Mouse (Mus musculus): ENCODE measurements around the gene Slc25a12. TPM values are rescaled to one million over a fixed set of nuclear protein-coding genes. Genes with fewer than 3 reads are reported as not detected.
A peak's percentile ranks its signal among the peaks of the same experiment; 100 is the strongest.

Gene Slc25a12
- total and polyA plus RNA-seq, 2 experiments from 2014 or later, result 122 to 158 TPM

DNA sequence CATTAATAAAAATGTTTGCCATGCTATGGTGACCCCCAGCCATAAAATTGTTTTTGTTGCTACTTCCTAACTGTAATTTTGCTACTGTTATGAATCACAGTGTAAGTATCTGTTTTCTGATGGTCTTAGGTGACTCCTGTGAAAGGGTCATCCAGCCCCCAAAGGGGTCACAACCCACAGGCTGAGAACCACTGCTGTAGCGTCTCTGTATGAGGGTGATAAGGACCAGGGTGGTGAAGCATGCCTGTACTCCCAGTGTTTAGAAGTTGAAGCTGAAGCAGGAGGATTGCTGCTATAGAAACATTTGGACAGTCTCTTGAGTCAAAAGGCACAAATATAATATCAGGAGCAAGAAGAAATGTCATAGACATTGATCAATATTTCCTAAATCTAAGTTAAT is 98.2 kb downstream of the Slc25a12 start:
- Histone ChIP-seq H3K4me1 (ENCODE audit: insufficient read depth, low read length) (no peaks in the 10 kb centered on the region), H3K4me3 (ENCODE audit: low read length) (no peak overlapping the region), H3K27ac (no peak overlapping the region), H3K4me2 (ENCODE audit: low read depth, low read length) (no peak overlapping the region), H3K27me3 (ENCODE audit: insufficient read depth, low read length) (no peaks in the 10 kb centered on the region), H3K36me3 (ENCODE audit: insufficient read depth, low read length) (peaks cover 12% of the 10 kb centered on the region; the same call in 1 of the 2 replicates), H3K9me3 (ENCODE audit: low read length) (no peaks in the 10 kb centered on the region), H3K9ac (replicated peaks; ENCODE audit: low read length) (no peak overlapping the region)
- ATAC-seq, result no peak
- 68% methylated on average over 1 of the region's 1 CpGs for WGBS
- DNase-seq (ENCODE audit: low spot score), result no peak
- TF ChIP-seq CTCF (IDR thresholded peaks at IDR 0.05; ENCODE audit: low read depth), result no peak

DNA sequence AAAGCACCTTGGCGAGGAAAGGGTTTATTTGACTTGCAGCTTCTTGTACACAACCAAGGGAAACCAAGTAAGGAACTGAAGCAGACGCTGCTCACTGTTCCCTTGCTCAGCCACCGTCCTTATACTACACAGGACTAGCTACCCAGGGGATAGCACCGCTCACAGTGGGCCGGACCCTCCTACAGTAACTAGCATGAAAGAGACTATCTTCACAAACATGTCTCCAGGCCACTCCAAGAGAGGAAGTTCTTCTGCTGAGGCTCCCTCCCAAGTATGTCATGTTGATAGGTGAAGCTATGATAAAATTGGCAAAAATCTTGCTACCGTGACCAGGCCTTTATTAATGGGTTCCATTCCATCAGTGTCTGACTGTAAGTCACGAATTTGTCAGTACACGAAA is 98.9 kb downstream of the Slc25a12 start:
- no peak overlapping the region for H3K27ac ChIP-seq
- no peak overlapping the region for H3K9ac ChIP-seq (replicated peaks; ENCODE audit: low read length)
- no peak for ATAC-seq
- H3K4me3 ChIP-seq (ENCODE audit: low read length), result no peak overlapping the region
- no peaks in the 10 kb centered on the region for H3K9me3 ChIP-seq (ENCODE audit: low read length)
- 96% methylated on average over 8 of the region's 8 CpGs for WGBS
- peaks cover 14% of the 10 kb centered on the region; the same call in 1 of the 2 replicates for H3K36me3 ChIP-seq (ENCODE audit: insufficient read depth, low read length)
- no peaks in the 10 kb centered on the region for H3K27me3 ChIP-seq (ENCODE audit: insufficient read depth, low read length)
- DNase-seq (ENCODE audit: low spot score), result no peak
- TF ChIP-seq CTCF (IDR thresholded peaks at IDR 0.05; ENCODE audit: low read depth), result no peak
- no peaks in the 10 kb centered on the region for H3K4me1 ChIP-seq (ENCODE audit: insufficient read depth, low read length)
- no peak overlapping the region for H3K4me2 ChIP-seq (ENCODE audit: low read depth, low read length)

DNA sequence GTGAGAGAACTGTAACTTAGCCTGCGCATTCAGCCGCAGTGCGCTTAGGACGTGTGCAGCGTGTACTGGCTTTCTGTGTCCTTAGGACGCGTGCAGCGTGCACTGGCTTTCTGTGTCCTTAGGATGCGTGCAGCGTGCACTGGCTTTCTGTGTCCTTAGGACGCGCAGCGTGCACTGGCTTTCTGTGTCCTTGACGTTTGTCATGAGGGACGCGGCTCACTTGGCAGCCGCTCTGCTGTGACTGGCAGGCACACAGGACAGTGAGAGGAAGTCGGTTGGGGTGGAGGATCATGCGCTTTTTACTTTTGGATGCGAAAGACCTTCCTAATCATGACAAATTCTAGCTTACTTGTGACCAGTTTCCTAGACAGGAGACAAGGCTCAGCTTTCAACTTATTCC is 103.0 kb downstream of the Slc25a12 start:
- ATAC-seq, result no peak
- Histone ChIP-seq H3K9me3 (ENCODE audit: low read length) (no peaks in the 10 kb centered on the region), H3K27ac (no peak overlapping the region), H3K4me2 (ENCODE audit: low read depth, low read length) (no peak overlapping the region), H3K27me3 (ENCODE audit: insufficient read depth, low read length) (no peaks in the 10 kb centered on the region), H3K9ac (replicated peaks; ENCODE audit: low read length) (no peak overlapping the region), H3K4me3 (ENCODE audit: low read length) (no peak overlapping the region), H3K36me3 (ENCODE audit: insufficient read depth, low read length) (peaks cover 41% of the 10 kb centered on the region), H3K4me1 (ENCODE audit: insufficient read depth, low read length) (no peaks in the 10 kb centered on the region)
- no peak for DNase-seq (ENCODE audit: low spot score)
- no peak for TF ChIP-seq CTCF (IDR thresholded peaks at IDR 0.05; ENCODE audit: low read depth)
- 86% methylated on average over 20 of the region's 20 CpGs for WGBS

DNA sequence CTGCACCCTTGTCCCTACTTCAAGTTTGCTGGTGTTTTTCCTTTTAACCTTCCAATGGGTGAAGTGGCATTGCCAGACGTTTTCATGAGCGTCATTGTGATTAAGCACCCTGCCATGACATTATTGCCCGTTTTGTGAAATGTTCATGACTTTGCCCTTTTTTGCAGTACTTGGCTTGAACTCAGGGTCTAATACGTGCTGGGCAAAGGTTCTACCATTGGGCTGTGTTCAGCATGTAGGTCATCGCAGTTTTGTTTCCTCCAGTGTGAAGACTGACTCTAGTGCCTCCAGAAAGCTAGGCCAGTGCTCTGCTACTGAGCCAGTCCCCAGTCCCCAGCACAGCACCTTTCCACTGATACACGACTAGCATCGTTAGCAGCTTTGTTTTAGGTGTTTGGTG is 111.0 kb downstream of the Slc25a12 start:
- Histone ChIP-seq H3K27me3 (ENCODE audit: insufficient read depth, low read length) (no peaks in the 10 kb centered on the region), H3K36me3 (ENCODE audit: insufficient read depth, low read length) (peaks cover 61% of the 10 kb centered on the region), H3K27ac (no peak overlapping the region), H3K9me3 (ENCODE audit: low read length) (no peaks in the 10 kb centered on the region), H3K4me3 (ENCODE audit: low read length) (no peak overlapping the region), H3K9ac (replicated peaks; ENCODE audit: low read length) (no peak overlapping the region), H3K4me1 (ENCODE audit: insufficient read depth, low read length) (no peaks in the 10 kb centered on the region), H3K4me2 (ENCODE audit: low read depth, low read length) (no peak overlapping the region)
- no peak for TF ChIP-seq CTCF (IDR thresholded peaks at IDR 0.05; ENCODE audit: low read depth)
- WGBS, result 83% methylated on average over 7 of the region's 7 CpGs
- no peak for ATAC-seq
- no peak for DNase-seq (ENCODE audit: low spot score)

DNA sequence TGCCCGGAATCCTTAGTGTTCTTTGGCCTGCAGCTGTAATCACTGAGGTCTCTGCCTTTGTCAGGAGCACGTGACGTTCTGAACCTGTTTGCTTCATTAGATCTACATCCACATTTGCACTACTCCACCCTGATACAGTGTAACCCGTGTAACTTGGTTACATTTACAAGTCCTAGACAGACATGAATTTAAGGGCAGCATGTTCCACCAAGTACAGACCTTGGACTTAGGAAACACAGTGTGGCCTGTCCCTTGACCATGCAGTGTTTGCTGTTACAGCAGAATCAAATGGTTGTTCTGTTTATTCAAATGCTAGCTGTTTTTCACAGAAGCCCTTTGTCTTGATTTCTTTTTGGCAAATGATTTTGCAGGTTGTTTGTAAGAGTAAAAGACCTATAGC is 112.7 kb downstream of the Slc25a12 start:
- WGBS, result 80% methylated on average over 4 of the region's 4 CpGs
- Histone ChIP-seq H3K4me3 (ENCODE audit: low read length) (no peak overlapping the region), H3K36me3 (ENCODE audit: insufficient read depth, low read length) (peaks cover 62% of the 10 kb centered on the region), H3K4me1 (ENCODE audit: insufficient read depth, low read length) (no peaks in the 10 kb centered on the region), H3K4me2 (ENCODE audit: low read depth, low read length) (no peak overlapping the region), H3K9ac (replicated peaks; ENCODE audit: low read length) (no peak overlapping the region), H3K27me3 (ENCODE audit: insufficient read depth, low read length) (no peaks in the 10 kb centered on the region), H3K27ac (no peak overlapping the region), H3K9me3 (ENCODE audit: low read length) (no peaks in the 10 kb centered on the region)
- ATAC-seq (no peak), DNase-seq (ENCODE audit: low spot score) (no peak)
- TF ChIP-seq CTCF (IDR thresholded peaks at IDR 0.05; ENCODE audit: low read depth), result no peak

DNA sequence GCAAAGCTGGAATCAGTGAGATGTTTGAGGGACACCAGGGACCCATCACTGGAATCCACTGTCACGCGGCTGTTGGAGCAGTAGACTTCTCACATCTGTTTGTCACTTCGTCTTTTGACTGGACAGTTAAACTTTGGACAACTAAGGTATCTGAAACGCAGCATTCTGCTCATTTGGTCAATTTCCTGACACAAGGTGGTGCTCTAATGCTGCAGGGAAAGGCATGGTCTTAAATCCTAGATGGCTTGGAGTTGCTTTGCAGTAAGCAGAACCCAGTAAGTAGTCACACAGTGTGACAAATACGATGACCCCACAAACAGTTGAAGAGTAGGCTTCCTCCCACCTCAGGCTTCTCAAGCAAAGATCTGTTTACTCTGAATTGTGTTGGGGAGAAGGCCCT is 116.7 kb downstream of the Slc25a12 start:
- H3K4me3 ChIP-seq (ENCODE audit: low read length), result no peak overlapping the region
- ATAC-seq, result no peak
- H3K4me2 ChIP-seq (ENCODE audit: low read depth, low read length), result no peak overlapping the region
- 0 out of 2 replicates have a peak, but pooled peaks cover 5% of the 10 kb centered on the region for H3K4me1 ChIP-seq (ENCODE audit: insufficient read depth, low read length)
- peak; percentile 39 for DNase-seq (ENCODE audit: low spot score)
- peaks cover 53% of the 10 kb centered on the region; the same call in 1 of the 2 replicates for H3K36me3 ChIP-seq (ENCODE audit: insufficient read depth, low read length)
- no peaks in the 10 kb centered on the region for H3K9me3 ChIP-seq (ENCODE audit: low read length)
- H3K27me3 ChIP-seq (ENCODE audit: insufficient read depth, low read length), result no peaks in the 10 kb centered on the region
- H3K9ac ChIP-seq (replicated peaks; ENCODE audit: low read length), result no peak overlapping the region
- WGBS, result 79% methylated on average over 5 of the region's 5 CpGs
- TF ChIP-seq CTCF (IDR thresholded peaks at IDR 0.05; ENCODE audit: low read depth), result peak; percentile 73
- H3K27ac ChIP-seq, result no peak overlapping the region

DNA sequence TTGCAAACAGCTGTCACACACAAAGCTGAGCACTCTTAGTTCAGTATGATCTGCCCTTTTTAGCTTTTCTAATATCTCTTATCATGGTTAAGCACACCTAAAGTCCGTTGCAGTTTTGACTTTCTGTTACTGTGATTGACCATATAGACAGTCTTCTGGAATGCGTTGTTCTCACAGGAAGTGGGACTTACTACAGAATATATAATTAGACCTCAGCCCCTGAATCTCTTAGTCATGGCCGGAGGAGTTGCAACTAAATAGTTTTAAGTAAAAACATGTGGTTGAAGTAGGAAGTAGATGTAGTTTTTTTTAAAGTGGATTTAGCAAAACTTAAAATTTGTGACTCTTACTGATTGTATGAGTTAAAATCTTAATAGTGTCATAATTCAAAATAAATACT is 119.5 kb downstream of the Slc25a12 start:
- no peak for TF ChIP-seq CTCF (IDR thresholded peaks at IDR 0.05; ENCODE audit: low read depth)
- no peak overlapping the region for H3K9ac ChIP-seq (replicated peaks; ENCODE audit: low read length)
- no peak for ATAC-seq
- H3K36me3 ChIP-seq (ENCODE audit: insufficient read depth, low read length), result peaks cover 41% of the 10 kb centered on the region; the same call in 1 of the 2 replicates
- H3K9me3 ChIP-seq (ENCODE audit: low read length), result no peaks in the 10 kb centered on the region
- WGBS, result 86% methylated on average over 3 of the region's 3 CpGs
- DNase-seq (ENCODE audit: low spot score), result no peak
- H3K4me2 ChIP-seq (ENCODE audit: low read depth, low read length), result no peak overlapping the region
- H3K4me1 ChIP-seq (ENCODE audit: insufficient read depth, low read length), result 0 out of 2 replicates have a peak, but pooled peaks cover 9% of the 10 kb centered on the region
- H3K4me3 ChIP-seq (ENCODE audit: low read length), result no peak overlapping the region
- no peaks in the 10 kb centered on the region for H3K27me3 ChIP-seq (ENCODE audit: insufficient read depth, low read length)
- no peak overlapping the region for H3K27ac ChIP-seq
